Mouse (Mus musculus): ENCODE measurements around the gene Pabpc4l.
"Not testable (repeated sequence)": the region's sequence is repeated elsewhere in the genome, so short reads cannot be mapped to it uniquely, and the experiment has no call there.

Gene Pabpc4l

GRCm38 (mm10) chr3:46447481-46448265 lies at the start of gene Pabpc4l:
Gene Pabpc4l (minus strand): TSS chr3:46448219.
- no peak for DNase-seq (ENCODE audit: low spot score)

- DNase-seq (ENCODE audit: low spot score): no peak
Measured at GRCm38 (mm10) chr3:46490989-46491259, 42.9 kb upstream of the Pabpc4l start.

GRCm38 (mm10) chr3:46490132-46490988 lies 42.3 kb upstream of the Pabpc4l start:
- DNase-seq (ENCODE audit: low spot score): no peak

GRCm38 (mm10) chr3:46486091-46486490 lies 38.1 kb upstream of the Pabpc4l start:
- not testable (repeated sequence) for DNase-seq (ENCODE audit: low spot score)

GRCm38 (mm10) chr3:46448266-46448532 lies 180 bp upstream of the Pabpc4l start:
- no peak for DNase-seq (ENCODE audit: low spot score)

- no peak for DNase-seq (ENCODE audit: low spot score)
Measured at GRCm38 (mm10) chr3:46431416-46431815, 16.6 kb downstream of the Pabpc4l start.

Data from layer of hippocampus, adult 9-10 months (tissue).